ENCODE assay signal across 21 mouse cellular contexts in the genomic region with DNA sequence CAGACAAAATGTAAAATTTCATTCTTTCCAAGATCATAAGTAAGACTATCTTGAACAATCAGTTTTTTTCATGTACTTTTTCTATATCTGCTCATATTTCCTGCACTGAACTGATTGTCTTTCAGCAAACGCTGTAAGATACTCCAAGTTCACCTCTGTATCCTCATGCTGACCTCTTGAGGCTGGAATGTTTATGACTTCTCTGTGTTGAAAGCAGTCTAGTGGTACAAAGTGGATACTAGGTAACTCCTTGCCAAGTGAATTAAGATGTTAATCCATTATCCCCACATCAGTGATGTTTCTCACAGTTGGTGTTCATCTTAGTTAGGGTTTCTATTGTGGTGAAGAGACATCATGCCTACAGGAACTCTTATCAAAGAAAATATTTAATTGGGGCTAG.
DNase-seq lines count a peak whose midpoint lies in the region; ATAC-seq and TF ChIP-seq lines count a peak whose summit lies in the region.
"Had no signal": no experiment of that assay in that cellular context is flagged by ENCODE, and none has a peak within 500 bp of the region (broad histone marks: within the 10 kb centered on the region; RNA-seq: fewer than 3 reads in every experiment).

No protein-coding gene starts in this region.

- H3K27me3 ChIP-seq in hindbrain, postnatal 0 days (ENCODE audit: insufficient read depth, low read length) = no peaks in the 10 kb centered on the region
- H3K27me3 ChIP-seq in hindbrain, embryonic 13.5 days = no peaks in the 10 kb centered on the region
- H3K27me3 ChIP-seq in lung, postnatal 0 days (replicated peaks; ENCODE audit: insufficient read depth, low read length) = no peaks in the 10 kb centered on the region
- H3K27me3 ChIP-seq: limb, embryonic 12.5 days; megakaryocyte, embryonic 14.5 days had no signal

- no peak overlapping the region for H3K4me2 ChIP-seq in hindbrain, postnatal 0 days (ENCODE audit: low read depth, low read length)
- no peak overlapping the region for H3K4me2 ChIP-seq in hindbrain, embryonic 13.5 days
- H3K4me2 ChIP-seq in lung, postnatal 0 days (replicated peaks; ENCODE audit: low read depth, low read length) = no peak overlapping the region
- H3K4me2 ChIP-seq: limb, embryonic 12.5 days; liver, embryonic 11.5 days had no signal

- H3K27ac ChIP-seq in hindbrain, postnatal 0 days = no peak overlapping the region
- no peak overlapping the region for H3K27ac ChIP-seq in hindbrain, embryonic 13.5 days
- H3K27ac ChIP-seq in lung, postnatal 0 days (ENCODE audit: low read length) = no peak overlapping the region
- H3K27ac ChIP-seq: forebrain, embryonic 10.5 days; limb, embryonic 12.5 days had no signal

- no peak for TF ChIP-seq EP300 in lung, postnatal 0 days (IDR thresholded peaks at IDR 0.05)

- peak; percentile 10 for DNase-seq in adrenal gland, adult 2 months
- DNase-seq in adrenal gland, postnatal 25 days = no peak
- DNase-seq in hindbrain, postnatal 0 days (ENCODE audit: low spot score) = peak; percentile 20
- DNase-seq in lung, postnatal 0 days (ENCODE audit: low spot score) = no peak
- no peak for DNase-seq in lung, adult 18-20 months
- DNase-seq in frontal cortex, postnatal 36 days (ENCODE audit: low spot score in 2 of 2) = no peak
- DNase-seq: cerebellum, adult 11 months; forebrain, postnatal 0 days; gastrocnemius, postnatal 36 days; kidney, adult 11 months; layer of hippocampus, postnatal 36 days; liver, postnatal 0 days; lung, postnatal 36 days; thymus, postnatal 25 days had no signal

- no peak for ATAC-seq in hindbrain, postnatal 0 days
- no peak for ATAC-seq in hindbrain, embryonic 13.5 days (ENCODE audit: low FRiP score)
- ATAC-seq in lung, postnatal 0 days = no peak
- ATAC-seq: forebrain, postnatal 0 days; hindbrain, embryonic 16.5 days; liver, postnatal 0 days; midbrain, embryonic 16.5 days had no signal

- H3K4me1 ChIP-seq in hindbrain, postnatal 0 days (ENCODE audit: insufficient read depth, low read length) = no peaks in the 10 kb centered on the region
- H3K4me1 ChIP-seq in hindbrain, embryonic 13.5 days (replicated peaks) = no peaks in the 10 kb centered on the region
- H3K4me1 ChIP-seq in lung, postnatal 0 days (ENCODE audit: insufficient read depth, low read depth, low read length) = no peaks in the 10 kb centered on the region
- H3K4me1 ChIP-seq: forebrain, embryonic 10.5 days; limb, embryonic 12.5 days; megakaryocyte, embryonic 14.5 days had no signal

- TF ChIP-seq CTCF in hindbrain, postnatal 0 days (IDR thresholded peaks at IDR 0.05; ENCODE audit: low read depth) = no peak
- TF ChIP-seq CTCF in lung, postnatal 0 days (IDR thresholded peaks at IDR 0.05) = peak; percentile 41

- H3K9ac ChIP-seq in hindbrain, postnatal 0 days (replicated peaks; ENCODE audit: low read length) = no peak overlapping the region
- H3K9ac ChIP-seq in hindbrain, embryonic 13.5 days = no peak overlapping the region
- no peak overlapping the region for H3K9ac ChIP-seq in lung, postnatal 0 days (replicated peaks; ENCODE audit: low read depth)
- H3K9ac ChIP-seq: forebrain, postnatal 0 days; limb, embryonic 12.5 days; liver, postnatal 0 days had no signal

- H3K36me3 ChIP-seq in hindbrain, postnatal 0 days (ENCODE audit: insufficient read depth, low read length) = no peaks in the 10 kb centered on the region
- H3K36me3 ChIP-seq in hindbrain, embryonic 13.5 days = no peaks in the 10 kb centered on the region
- no peaks in the 10 kb centered on the region for H3K36me3 ChIP-seq in lung, postnatal 0 days (ENCODE audit: insufficient read depth, low read length)
- H3K36me3 ChIP-seq: forebrain, embryonic 10.5 days; limb, embryonic 12.5 days had no signal

- no peaks in the 10 kb centered on the region for H3K9me3 ChIP-seq in hindbrain, postnatal 0 days (ENCODE audit: low read length)
- no peaks in the 10 kb centered on the region for H3K9me3 ChIP-seq in hindbrain, embryonic 13.5 days
- no peaks in the 10 kb centered on the region for H3K9me3 ChIP-seq in lung, postnatal 0 days (ENCODE audit: low read length)
- H3K9me3 ChIP-seq: forebrain, embryonic 10.5 days; limb, embryonic 12.5 days; megakaryocyte, embryonic 14.5 days had no signal

- H3K4me3 ChIP-seq in hindbrain, postnatal 0 days (ENCODE audit: low read length) = no peak overlapping the region
- no peak overlapping the region for H3K4me3 ChIP-seq in hindbrain, embryonic 13.5 days
- no peak overlapping the region for H3K4me3 ChIP-seq in lung, postnatal 0 days (ENCODE audit: low read depth, low read length)
- H3K4me3 ChIP-seq: forebrain, embryonic 10.5 days; limb, embryonic 12.5 days; megakaryocyte, embryonic 14.5 days had no signal

- 80% methylated on average over 1 of the region's 1 CpGs for WGBS in hindbrain, postnatal 0 days
- WGBS in hindbrain, embryonic 13.5 days = 88% methylated on average over 1 of the region's 1 CpGs
- 35% methylated on average over 1 of the region's 1 CpGs for WGBS in lung, postnatal 0 days

Comparison
In these comparisons a context has a peak if more than half of its experiments do, and no peak if none do; other contexts are left out.
1. DNase-seq: peak in adrenal gland, adult 2 months (single experiment) and hindbrain, postnatal 0 days (single experiment); none in adrenal gland, postnatal 25 days (single experiment), lung, postnatal 0 days (single experiment), lung, adult 18-20 months (0 of 2) and frontal cortex, postnatal 36 days (0 of 2).